Mouse (Mus musculus) urinary bladder, adult 2 months (tissue): ENCODE results near the gene Ski. TPM values are rescaled to one million over a fixed set of nuclear protein-coding genes. Genes with fewer than 3 reads are reported as not detected.

Experiments
- DNase-seq: peaks from one replicate; pipeline ENCODE4 v3.0.0; 2022; ENCODE audit warnings: low spot score
- polyA plus RNA-seq: library from polyadenylated mRNA; depleted of rRNA; stranded (reverse); fragments of >200 nt; gene quantifications from 2 replicates; pipeline ENCODE4 v1.2.3, GENCODE M21; 2012

Gene Ski
- polyA plus RNA-seq, 1 experiment = 43.6 TPM

DNA sequence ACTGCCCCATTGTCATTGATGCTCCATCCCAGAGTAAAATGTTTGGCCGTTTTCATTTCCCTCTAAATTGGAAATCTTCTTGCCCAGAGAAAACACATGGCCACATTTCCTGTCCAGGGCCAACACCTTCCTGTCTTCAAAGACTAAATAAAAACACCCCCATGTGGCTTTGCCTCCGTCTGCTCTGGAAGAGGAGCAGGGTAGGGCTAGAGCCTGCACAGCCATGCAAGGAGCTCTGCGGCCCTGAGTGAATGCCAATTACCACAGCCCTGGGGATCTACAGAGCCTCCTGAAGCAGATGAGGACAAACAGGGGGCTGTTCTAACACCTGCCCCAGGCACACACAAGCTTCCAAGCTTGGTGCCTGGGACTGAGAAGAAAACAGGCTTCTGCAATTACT, 46.2 kb downstream of the Ski start:
- no peak for DNase-seq

DNA sequence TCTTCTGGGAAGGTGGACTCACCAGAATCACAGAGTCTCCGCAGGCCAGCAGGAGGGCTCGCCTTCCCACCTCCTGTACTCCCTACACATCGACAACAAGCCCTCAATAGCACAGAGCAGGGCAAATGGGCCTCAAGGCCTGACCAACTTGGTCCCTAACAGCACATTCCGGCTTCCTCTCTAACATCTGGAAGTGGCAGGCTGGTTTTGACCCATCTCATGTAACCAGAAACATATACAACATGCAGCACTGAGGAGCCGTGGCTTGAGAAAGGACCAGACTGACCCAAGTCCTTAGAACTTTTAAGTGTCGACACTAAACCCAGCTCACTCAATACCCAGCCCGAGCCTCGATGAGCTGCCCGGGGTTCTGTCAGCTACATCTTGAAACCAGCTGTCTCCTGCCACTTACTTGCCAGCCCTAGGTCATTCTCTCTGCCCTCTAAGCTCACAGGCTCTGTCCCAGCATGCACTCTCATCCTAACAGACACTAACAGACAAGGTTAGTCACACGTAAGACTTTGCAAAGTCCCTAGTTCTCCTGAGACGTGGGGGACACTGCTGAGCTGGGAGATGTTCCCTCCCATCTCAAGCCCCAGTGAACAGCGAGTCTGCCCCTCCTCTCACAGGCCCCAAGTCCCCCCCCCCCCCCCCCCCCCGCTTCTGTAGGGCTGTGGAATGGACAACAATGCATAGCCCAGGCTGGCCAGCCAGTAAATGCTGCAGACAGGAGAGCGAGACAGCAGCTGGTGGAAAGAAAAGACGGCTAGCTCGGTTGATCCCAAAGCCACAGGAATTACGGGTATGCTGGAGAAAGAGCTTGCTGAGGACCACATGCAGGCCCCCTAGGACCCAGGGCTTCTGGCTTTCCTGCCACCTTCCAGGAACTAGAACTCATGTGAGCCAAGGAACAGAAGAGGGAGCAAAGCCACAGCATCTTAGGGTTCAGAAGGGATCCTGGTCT, 48.3 kb downstream of the Ski start:
- no peak for DNase-seq

DNA sequence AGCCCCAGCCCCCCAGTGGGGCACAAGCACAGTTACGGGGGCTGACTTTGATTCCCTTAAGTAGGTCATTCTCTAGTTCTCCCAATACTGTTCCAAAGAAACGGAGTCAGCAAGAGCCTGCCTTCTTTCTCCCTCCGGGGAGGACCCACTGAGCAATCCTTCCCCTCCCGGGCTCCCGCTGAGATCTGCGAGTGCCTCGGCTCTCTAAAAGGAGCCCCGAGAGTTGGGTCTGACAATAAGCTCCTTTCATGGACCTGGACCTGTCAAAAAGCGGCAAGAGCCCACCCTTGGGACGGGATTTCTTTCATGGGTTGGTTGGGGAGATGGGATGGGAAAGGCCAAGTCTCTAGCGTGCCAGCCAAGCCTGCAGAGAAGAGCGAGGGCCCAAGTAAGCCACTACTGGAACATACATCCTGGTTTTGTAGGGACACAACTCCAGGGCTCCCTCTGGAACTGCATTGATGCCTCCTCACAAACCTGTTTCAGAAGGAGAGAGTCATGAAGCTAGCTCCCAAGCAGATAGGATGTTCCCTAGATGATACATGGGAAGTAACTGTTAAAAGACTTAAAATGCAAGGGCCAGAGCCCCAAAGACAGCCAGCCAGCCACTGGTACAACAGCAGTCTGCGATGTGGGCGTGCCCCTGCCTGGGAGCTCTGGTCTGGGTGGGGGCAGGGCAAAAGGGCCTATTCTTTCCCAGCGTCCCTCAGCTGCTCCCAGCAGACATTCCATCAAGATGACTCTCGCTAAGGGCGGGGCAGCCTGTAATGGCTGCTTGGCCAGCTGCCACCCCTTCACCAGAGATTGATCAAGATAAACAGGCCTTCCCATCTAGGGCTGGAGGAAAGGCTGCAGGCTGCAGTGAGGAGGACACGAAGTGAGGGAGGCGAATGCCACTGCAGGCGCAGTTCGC, 49.2 kb downstream of the Ski start:
- DNase-seq = peak; percentile 81

DNA sequence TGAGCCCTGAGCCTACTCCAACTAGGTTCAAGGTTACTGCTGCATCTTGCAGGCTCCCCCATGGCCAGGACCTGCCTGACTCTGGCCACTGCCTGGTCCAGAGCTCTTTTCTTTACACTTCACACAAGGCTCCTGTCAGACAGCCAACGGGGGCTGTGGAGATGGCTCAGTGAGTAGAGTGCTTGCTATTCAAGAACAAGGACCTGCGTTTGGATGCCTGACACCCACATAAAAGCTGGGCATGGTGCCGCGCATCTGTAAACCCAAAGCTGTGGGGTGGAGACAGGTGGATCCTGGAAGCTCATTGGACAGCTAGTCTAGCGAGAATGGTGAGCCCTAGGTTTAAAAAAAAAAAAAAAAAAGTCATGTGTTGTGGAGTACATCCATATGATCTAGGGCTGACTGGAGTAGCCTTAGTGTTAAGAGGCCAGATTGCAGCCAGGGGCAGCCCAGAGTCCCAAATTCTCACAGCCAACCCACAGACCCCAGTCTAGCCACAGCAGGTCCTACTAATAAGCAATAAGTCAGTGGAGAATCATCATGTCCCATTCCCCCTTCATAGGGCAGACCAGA, 50.3 kb downstream of the Ski start:
- no peak for DNase-seq

DNA sequence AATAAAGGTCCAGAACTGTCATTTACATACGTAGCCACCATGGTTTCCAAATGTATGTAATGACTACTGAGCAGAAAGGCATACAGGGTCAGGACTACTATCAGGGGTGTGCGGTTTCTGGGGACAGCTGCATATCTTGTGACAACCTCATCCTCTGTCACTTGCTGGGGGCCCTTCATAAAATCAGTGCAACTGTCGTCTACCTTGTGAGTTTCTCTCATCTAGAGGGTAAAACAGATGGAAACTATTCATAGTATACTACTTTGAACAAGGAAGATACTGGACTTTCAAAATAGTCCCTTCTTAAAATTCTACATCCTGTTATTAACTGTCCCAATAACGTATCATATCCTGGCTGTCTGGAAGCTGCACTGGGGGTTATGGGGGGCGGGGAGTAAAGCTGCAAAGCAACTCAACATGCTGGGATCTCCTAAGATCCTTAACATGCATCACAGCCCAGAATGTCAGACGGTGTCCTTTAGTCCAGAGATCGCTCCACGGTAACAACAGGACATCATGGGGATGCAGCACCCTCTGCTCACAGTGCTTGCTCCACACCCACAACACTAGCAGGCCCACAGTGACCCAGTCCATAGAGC, 51.7 kb downstream of the Ski start:
- no peak for DNase-seq

DNA sequence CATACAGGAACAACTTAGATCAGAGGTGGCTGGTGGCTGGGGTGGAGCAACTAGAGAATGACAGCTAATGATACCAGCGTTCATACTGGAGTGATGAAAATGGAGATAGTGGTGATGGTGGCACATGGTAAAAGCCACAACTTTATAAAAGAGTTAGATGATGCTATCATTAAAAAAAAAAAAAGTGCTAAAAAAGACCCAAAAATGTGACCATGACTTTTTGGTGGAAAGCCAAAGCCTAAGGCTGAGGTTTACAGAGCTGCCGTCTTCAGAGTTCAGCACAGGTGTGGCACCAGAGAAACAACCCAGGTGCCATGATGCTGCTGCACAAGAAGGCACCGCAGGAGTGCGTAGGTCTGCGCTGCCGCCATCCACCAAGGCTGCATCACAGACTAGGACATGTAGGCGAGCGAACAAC, 53.5 kb downstream of the Ski start:
- DNase-seq = no peak

DNA sequence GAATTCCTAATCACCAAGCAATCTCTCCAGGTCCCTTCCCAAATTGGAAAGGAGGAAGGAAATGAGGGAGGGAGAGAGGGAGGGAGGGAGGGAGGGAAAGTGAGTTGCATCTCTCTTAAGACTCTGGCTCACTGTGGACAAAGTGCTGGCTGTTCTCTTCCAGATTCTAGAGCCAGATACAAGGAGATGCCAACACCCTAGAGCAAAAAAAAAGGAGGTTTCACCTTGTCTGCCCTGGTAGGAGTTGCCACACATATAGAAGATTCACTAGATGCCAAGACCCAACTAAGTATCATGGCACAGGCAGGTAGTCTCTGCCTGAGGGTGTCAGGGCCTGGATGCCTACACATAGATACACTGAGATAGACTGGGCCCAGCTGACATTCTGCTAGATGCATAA, 56.5 kb downstream of the Ski start:
- DNase-seq = no peak

DNA sequence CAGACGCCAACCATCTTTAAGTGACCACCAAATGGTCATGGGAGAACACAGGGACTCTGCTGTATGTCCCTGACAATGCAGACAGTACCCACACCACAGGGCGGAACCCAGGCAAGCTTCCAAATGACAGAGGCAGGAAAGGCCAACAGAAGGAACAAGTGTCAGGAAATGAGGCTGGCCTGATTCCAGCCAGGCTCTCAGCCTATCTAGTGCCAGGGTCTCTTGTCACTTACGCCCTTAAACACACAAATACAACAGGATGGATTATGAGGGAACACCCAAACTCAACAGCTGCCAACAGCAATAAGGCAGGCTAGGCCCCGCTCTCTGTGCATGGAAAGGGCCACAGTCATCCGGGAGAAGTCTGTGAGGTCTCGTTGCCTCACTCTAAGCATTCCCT, 57.8 kb downstream of the Ski start:
- DNase-seq = no peak

DNA sequence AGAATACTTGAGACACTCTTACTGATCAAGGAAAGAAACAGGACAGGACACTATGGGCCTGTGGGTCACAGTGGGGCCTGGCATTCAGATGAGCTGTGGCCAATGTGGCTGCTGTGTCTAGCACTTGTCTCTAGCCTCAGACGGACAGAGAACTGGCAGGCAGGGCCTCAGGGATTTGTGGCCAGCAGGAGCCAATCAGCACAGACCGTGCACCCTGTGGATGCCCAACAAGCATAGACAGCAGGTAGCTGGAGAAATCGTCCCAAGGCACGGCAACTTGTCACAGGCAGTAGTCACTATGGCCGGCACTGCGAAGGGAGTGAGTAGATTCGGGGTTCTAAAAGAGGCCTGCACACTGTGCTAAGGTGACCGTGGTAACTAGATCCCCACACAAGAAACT, 58.7 kb downstream of the Ski start:
- no peak for DNase-seq

DNA sequence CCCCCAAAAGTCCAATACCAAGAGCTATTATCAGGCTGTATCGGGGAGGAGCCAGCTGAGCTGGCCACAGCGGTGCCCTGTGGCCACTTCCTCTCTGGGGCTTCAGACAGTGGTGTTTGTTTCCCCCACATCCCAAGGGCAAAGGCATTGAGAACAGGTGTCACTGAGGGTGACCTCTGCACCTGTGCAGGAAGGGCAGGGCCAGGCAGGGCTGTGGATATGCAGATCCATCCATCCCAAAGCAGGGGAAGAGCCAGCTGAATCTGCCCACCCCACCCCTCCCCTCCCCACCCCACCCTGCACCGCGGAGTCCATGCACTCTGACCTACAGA, 59.1 kb downstream of the Ski start:
- DNase-seq = no peak

DNA sequence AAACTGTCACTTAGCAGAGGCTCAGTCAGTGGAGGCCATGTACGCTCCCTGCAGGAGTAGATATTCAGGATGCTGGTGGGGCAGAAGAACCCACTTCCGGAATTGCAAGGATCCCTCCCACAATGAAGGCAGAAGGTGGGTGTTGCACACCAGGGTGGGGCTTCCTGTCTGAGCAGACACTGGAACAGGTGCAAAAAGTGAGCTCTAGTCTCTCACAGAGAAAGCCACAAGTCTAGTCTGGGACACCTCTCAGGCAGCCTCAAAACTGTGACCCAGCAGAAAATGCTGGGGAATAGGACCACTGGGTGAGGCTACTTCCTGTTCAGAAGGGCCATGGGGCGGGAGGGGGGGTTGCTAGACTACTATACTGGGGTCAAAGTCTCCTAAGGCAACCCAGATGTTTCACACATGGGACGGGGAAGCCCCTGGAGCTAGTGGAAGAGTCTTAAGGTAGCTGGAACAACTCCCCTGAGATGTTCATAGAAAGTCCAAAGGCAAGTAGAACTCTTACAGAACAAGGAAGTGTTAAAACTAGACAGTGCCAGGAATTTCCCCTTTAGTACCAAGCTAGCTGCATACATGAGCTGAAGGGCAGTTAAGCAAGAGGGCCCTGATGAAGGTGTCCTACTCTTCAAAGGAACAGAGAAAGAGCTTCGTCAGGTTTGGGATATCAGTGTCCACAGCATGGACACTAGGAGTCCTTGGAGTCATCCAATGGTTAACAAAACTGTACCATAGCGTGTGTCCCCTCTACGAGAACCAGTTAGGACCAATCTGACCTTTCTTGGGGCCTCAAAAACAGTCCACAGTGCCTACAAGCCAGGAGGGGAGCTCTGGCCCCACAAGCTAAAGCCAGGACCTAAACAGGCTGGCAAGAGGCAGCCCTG, 59.7 kb downstream of the Ski start:
- no peak for DNase-seq

DNA sequence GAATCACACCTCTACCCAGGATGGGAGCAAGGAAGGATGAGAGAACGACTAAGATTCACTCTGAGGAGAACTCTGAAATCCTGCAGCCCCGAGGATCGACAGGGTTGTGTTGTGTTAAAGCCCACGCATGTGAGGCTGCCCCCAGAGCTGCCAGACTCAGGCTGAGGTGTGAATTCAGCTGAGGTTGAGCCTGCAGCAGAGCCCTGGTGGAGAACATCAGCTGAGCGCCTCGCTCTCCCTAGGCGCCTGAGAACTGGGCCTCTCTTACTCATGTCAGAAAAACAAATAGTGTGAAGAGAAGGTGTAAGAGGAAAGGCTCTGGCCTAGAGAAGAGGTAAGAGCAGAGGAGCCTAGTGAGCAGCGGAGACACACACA, 63.9 kb downstream of the Ski start:
- DNase-seq = no peak

DNA sequence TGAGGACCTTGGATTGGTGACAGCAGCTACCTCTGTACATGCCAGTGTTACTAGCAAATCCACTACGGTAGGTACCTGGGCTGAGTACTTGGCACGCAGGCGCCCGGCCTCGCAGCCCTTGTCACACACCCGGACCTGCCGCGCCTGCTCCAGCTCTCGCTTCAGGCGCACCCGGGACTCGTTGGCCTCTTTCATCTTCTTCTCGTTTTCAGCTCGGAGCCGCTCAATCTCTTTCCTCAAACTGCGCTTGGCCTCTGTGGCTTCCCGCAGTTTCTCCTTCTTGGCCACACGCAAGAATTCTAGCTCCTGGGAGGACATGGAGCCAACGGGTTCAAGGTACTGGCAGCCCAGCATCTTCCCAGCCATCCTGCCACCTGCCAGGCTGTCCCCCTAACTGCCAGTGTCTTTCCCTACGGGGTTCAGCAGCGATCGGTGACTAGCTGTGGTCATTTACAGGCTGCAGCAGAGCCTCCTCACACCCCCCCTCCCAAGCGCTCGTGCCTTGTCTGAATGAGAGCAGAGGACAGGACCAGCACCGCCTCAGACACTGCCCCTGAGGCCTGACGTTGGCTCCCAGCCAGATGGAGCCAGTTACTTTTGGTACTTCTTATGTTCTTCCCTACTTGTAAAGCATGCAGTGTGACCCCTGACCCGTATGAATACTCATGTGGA, 64.4 kb downstream of the Ski start:
- DNase-seq = no peak

DNA sequence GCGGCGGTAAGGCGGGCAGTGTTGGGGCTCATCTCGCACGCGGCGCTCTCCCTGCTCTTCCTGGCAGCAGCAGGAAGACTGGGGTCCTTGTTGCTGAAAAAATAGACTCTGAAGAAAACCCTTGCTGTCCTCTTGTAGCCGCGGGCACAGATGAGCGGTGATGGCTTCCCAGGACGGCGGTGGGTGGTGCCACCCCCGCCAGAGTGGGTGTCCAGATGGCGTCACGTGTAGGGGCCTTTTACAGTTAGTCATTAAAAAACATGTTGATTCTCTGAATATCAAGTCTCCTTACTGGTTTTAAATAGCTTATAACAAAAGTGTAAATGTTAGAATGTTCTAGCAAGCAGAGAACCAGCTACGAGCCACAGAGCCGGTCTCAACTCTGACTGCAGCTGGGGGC, 65.7 kb downstream of the Ski start:
- DNase-seq = no peak

DNA sequence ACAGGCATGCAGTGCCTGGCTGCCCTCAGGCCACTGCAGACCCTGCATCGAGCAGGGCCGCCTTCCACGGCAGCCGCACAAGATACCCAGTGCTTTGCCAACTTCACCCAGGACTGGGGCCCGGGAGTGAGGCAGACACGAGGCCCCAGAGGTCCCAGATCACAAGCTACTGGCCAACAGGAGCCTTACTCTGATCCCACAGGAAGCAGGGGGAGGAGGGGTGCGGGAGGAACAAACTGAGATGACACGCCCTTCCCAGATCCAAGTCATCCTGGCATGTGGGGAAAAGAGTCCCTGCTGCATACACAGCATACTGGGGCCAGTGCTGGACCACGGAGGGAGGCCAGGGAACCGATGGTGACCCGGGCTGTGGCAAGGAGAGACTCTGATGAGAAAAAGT, 67.4 kb downstream of the Ski start:
- DNase-seq = no peak

DNA sequence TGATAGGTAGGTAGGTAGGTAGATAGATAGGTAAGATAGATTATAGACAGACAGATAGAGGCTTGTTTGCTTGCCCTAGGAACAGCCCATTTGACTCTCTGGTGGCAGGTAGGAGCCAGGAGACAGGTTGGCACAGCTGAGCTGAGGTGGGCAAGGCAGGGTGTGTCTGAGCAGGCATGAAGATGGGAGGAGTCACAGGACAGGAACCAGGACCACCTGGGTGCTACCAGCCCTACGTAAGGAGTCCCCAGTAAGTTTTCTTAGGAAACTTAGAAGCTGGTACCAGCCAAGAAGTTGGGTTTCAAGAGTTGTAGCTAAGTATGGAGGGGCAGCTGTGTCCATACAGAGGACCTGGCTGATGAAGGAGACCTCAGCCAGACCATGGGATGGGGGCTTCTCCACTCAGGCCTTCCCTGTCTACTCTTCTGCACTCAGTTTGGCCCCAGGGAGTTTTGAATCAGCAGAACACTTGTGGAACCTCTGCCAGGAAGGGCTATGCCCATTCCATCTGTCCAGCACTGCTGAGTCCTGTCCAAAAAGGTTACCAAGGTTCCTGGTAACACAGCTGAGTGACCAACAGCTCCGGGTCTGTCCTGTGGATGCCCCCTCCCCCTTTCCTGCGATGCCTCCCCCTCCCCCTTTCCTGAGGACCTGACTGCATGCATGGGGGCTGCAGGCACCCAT, 68.9 kb downstream of the Ski start:
- DNase-seq = no peak

DNA sequence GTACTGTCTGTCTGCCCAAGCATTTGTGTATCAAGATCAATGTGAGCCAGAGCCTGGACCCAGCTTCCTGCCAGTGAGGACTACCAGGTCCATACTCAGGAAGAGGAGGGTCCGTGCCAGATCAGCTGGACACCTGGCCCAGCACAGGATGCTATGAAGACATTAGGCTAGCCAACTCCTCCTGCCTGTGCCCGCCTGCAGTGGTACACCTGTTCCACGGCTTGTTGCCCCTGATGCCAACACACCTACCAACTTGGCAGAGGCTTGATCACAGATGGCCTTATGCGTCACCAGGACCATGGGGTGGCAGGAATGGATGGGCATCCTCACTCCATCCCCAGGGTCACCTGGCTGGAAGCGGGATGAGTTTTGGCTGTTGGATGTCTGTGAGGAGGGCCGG, 69.9 kb downstream of the Ski start:
- no peak for DNase-seq

DNA sequence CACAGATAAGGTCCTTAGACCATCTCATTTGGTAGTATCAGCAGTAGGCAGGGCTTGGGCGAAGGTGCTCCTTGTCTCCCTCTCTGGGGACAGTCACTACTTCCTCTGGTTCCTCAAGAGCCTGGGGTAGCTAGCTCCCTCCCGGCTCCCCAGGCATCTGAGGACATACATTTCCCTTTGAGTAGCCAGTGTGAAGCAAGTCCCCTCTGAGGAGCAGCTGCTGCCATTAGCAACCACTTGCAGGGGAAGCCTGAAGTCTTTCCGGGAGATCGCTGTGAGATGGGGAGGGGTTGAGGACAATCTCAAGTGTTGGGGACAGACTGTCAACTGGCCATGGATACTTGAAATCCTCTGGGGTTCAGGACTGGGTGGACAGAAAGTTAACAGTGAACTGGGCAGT, 70.5 kb downstream of the Ski start:
- DNase-seq = no peak

DNA sequence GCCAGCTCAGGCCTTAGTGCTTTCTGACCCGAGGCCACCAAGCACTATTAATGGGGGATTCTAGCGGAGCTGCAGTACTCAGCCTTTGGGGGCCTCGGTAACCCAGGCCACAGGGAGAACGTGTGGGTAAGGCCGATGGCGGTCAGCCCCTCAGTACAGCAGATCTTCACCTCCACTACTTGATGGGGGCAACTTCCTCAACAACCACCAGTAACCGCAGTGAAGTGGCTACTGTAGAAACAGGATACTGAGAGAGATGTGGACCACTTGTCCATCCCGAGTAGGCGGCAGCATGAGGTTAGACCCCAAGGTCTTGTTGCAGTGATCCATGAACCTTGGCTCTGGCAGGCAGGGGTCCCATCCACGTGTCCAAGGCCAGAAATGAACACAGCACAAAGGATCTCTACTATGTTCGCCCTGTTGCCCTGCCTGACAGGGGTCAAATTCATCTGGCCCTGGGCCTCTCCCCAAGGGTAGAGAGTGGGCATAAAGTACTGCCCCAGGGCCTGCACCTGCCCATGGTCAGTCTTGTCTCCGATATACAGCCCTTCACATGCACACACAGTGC, 71.1 kb downstream of the Ski start:
- DNase-seq = no peak
